Mouse (Mus musculus): ENCODE measurements at regions not wholly inside any gene's neighbourhood (a gene's known extent, or its start where the extent isn't known, plus 50 kb on each side); places are given as distances from the start of the nearest gene placed in this dataset.

GRCm38 (mm10) chr1:35931056-35931455, 137.1 kb upstream of the Hs6st1 start:
- DNase-seq (ENCODE audit: low spot score) (no peak), ATAC-seq (ENCODE audit: low FRiP score) (no peak)
- H3K4me1 ChIP-seq (replicated peaks; ENCODE audit: control insufficient read depth, insufficient read depth, low read length) = no peaks in the 10 kb centered on the region
- H3K9ac ChIP-seq (ENCODE audit: low read depth, low read length) = no peak overlapping the region
- H3K4me3 ChIP-seq (ENCODE audit: low read depth, low read length) = no peak overlapping the region
- H3K4me2 ChIP-seq (replicated peaks; ENCODE audit: low read depth, low read length) = no peak overlapping the region
- H3K27ac ChIP-seq (ENCODE audit: low read depth, low read length) = no peak overlapping the region
- no peaks in the 10 kb centered on the region for H3K9me3 ChIP-seq (ENCODE audit: control insufficient read depth, low read length)
- H3K27me3 ChIP-seq (ENCODE audit: control insufficient read depth, insufficient read depth, low read length) = no peaks in the 10 kb centered on the region
- no peaks in the 10 kb centered on the region for H3K36me3 ChIP-seq (ENCODE audit: control insufficient read depth, insufficient read depth, low read length)
- WGBS = 90% methylated on average over 7 of the region's 7 CpGs

GRCm38 (mm10) chr1:35933511-35933910, 134.7 kb upstream of the Hs6st1 start:
- Histone ChIP-seq H3K4me1 (replicated peaks; ENCODE audit: control insufficient read depth, insufficient read depth, low read length) (no peaks in the 10 kb centered on the region), H3K36me3 (ENCODE audit: control insufficient read depth, insufficient read depth, low read length) (no peaks in the 10 kb centered on the region), H3K9me3 (ENCODE audit: control insufficient read depth, low read length) (no peaks in the 10 kb centered on the region), H3K9ac (ENCODE audit: low read depth, low read length) (no peak overlapping the region), H3K27ac (ENCODE audit: low read depth, low read length) (no peak overlapping the region), H3K27me3 (ENCODE audit: control insufficient read depth, insufficient read depth, low read length) (no peaks in the 10 kb centered on the region), H3K4me3 (ENCODE audit: low read depth, low read length) (no peak overlapping the region), H3K4me2 (replicated peaks; ENCODE audit: low read depth, low read length) (no peak overlapping the region)
- no peak for DNase-seq (ENCODE audit: low spot score)
- WGBS = 72% methylated on average over 7 of the region's 7 CpGs
- no peak for ATAC-seq (ENCODE audit: low FRiP score)

- ATAC-seq (ENCODE audit: low FRiP score) = no peak
- DNase-seq (ENCODE audit: low spot score) = no peak
- 75% methylated on average over 7 of the region's 7 CpGs for WGBS
Measured at GRCm38 (mm10) chr1:35935099-35935651, 133.0 kb upstream of the Hs6st1 start.

GRCm38 (mm10) chr1:35936362-35937093, 131.7 kb upstream of the Hs6st1 start:
- Histone ChIP-seq H3K4me2 (replicated peaks; ENCODE audit: low read depth, low read length) (no peak overlapping the region), H3K36me3 (ENCODE audit: control insufficient read depth, insufficient read depth, low read length) (no peaks in the 10 kb centered on the region), H3K4me1 (replicated peaks; ENCODE audit: control insufficient read depth, insufficient read depth, low read length) (0 out of 2 replicates have a peak, but pooled peaks cover 3% of the 10 kb centered on the region), H3K9me3 (ENCODE audit: control insufficient read depth, low read length) (no peaks in the 10 kb centered on the region), H3K9ac (ENCODE audit: low read depth, low read length) (no peak overlapping the region), H3K27me3 (ENCODE audit: control insufficient read depth, insufficient read depth, low read length) (no peaks in the 10 kb centered on the region), H3K27ac (ENCODE audit: low read depth, low read length) (no peak overlapping the region), H3K4me3 (ENCODE audit: low read depth, low read length) (no peak overlapping the region)
- ATAC-seq (ENCODE audit: low FRiP score) (no peak), DNase-seq (ENCODE audit: low spot score) (no peak)
- 83% methylated on average over 5 of the region's 5 CpGs for WGBS

More at GRCm38 (mm10) chr1:35935099-35935651, 133.0 kb upstream of the Hs6st1 start:
- Histone ChIP-seq H3K4me3 (ENCODE audit: low read depth, low read length) (no peak overlapping the region), H3K9me3 (ENCODE audit: control insufficient read depth, low read length) (no peaks in the 10 kb centered on the region), H3K27ac (ENCODE audit: low read depth, low read length) (no peak overlapping the region), H3K27me3 (ENCODE audit: control insufficient read depth, insufficient read depth, low read length) (no peaks in the 10 kb centered on the region), H3K9ac (ENCODE audit: low read depth, low read length) (no peak overlapping the region), H3K4me2 (replicated peaks; ENCODE audit: low read depth, low read length) (no peak overlapping the region), H3K36me3 (ENCODE audit: control insufficient read depth, insufficient read depth, low read length) (no peaks in the 10 kb centered on the region), H3K4me1 (replicated peaks; ENCODE audit: control insufficient read depth, insufficient read depth, low read length) (no peaks in the 10 kb centered on the region)

GRCm38 (mm10) chr1:35940236-35940635, 128.0 kb upstream of the Hs6st1 start:
- no peak for ATAC-seq (ENCODE audit: low FRiP score)
- whole genome bisulfite sequencing = 83% methylated on average over 2 of the region's 2 CpGs
- Histone ChIP-seq H3K36me3 (ENCODE audit: control insufficient read depth, insufficient read depth, low read length) (no peaks in the 10 kb centered on the region), H3K4me1 (replicated peaks; ENCODE audit: control insufficient read depth, insufficient read depth, low read length) (peaks cover 9% of the 10 kb centered on the region; the same call in 1 of the 2 replicates), H3K27ac (ENCODE audit: low read depth, low read length) (no peak overlapping the region), H3K9me3 (ENCODE audit: control insufficient read depth, low read length) (no peaks in the 10 kb centered on the region), H3K9ac (ENCODE audit: low read depth, low read length) (no peak overlapping the region), H3K27me3 (ENCODE audit: control insufficient read depth, insufficient read depth, low read length) (no peaks in the 10 kb centered on the region), H3K4me2 (replicated peaks; ENCODE audit: low read depth, low read length) (no peak overlapping the region), H3K4me3 (ENCODE audit: low read depth, low read length) (no peak overlapping the region)
- no peak for DNase-seq (ENCODE audit: low spot score)

GRCm38 (mm10) chr1:35941642-35942077, 126.5 kb upstream of the Hs6st1 start:
- peaks cover 9% of the 10 kb centered on the region; the same call in 1 of the 2 replicates for H3K4me1 ChIP-seq (replicated peaks; ENCODE audit: control insufficient read depth, insufficient read depth, low read length)
- ATAC-seq (ENCODE audit: low FRiP score) (peak; percentile 74), DNase-seq (ENCODE audit: low spot score) (peak; percentile 32)
- 0 out of 2 replicates have a peak overlapping the region, but pooled peaks have one; percentile 21 for H3K9ac ChIP-seq (ENCODE audit: low read depth, low read length)
- WGBS = 28% methylated on average over 8 of the region's 8 CpGs
- H3K27ac ChIP-seq (ENCODE audit: low read depth, low read length) = peak overlapping the region; percentile 37; the same call in 1 of the 2 replicates
- no peak overlapping the region for H3K4me3 ChIP-seq (ENCODE audit: low read depth, low read length)
- H3K4me2 ChIP-seq (replicated peaks; ENCODE audit: low read depth, low read length) = no peak overlapping the region
- no peaks in the 10 kb centered on the region for H3K36me3 ChIP-seq (ENCODE audit: control insufficient read depth, insufficient read depth, low read length)
- H3K27me3 ChIP-seq (ENCODE audit: control insufficient read depth, insufficient read depth, low read length) = no peaks in the 10 kb centered on the region
- no peaks in the 10 kb centered on the region for H3K9me3 ChIP-seq (ENCODE audit: control insufficient read depth, low read length)

GRCm38 (mm10) chr1:35942222-35942621, 126.0 kb upstream of the Hs6st1 start:
- Histone ChIP-seq H3K9ac (ENCODE audit: low read depth, low read length) (no peak overlapping the region), H3K4me1 (replicated peaks; ENCODE audit: control insufficient read depth, insufficient read depth, low read length) (peaks cover 9% of the 10 kb centered on the region; the same call in 1 of the 2 replicates), H3K9me3 (ENCODE audit: control insufficient read depth, low read length) (no peaks in the 10 kb centered on the region), H3K27ac (ENCODE audit: low read depth, low read length) (0 out of 2 replicates have a peak overlapping the region, but pooled peaks have one; percentile 37), H3K4me2 (replicated peaks; ENCODE audit: low read depth, low read length) (no peak overlapping the region), H3K4me3 (ENCODE audit: low read depth, low read length) (no peak overlapping the region), H3K27me3 (ENCODE audit: control insufficient read depth, insufficient read depth, low read length) (no peaks in the 10 kb centered on the region), H3K36me3 (ENCODE audit: control insufficient read depth, insufficient read depth, low read length) (no peaks in the 10 kb centered on the region)
- DNase-seq (ENCODE audit: low spot score) (no peak), ATAC-seq (ENCODE audit: low FRiP score) (0 out of 2 replicates have a peak, but pooled peaks have one; percentile 8)
- WGBS = 70% methylated on average over 7 of the region's 7 CpGs

GRCm38 (mm10) chr1:35943800-35944199, 124.4 kb upstream of the Hs6st1 start:
- DNase-seq (ENCODE audit: low spot score) (no peak), ATAC-seq (ENCODE audit: low FRiP score) (peak; percentile 39)
- WGBS = 38% methylated on average over 7 of the region's 7 CpGs
- Histone ChIP-seq H3K4me3 (ENCODE audit: low read depth, low read length) (no peak overlapping the region), H3K36me3 (ENCODE audit: control insufficient read depth, insufficient read depth, low read length) (no peaks in the 10 kb centered on the region), H3K27ac (ENCODE audit: low read depth, low read length) (no peak overlapping the region), H3K27me3 (ENCODE audit: control insufficient read depth, insufficient read depth, low read length) (no peaks in the 10 kb centered on the region), H3K9ac (ENCODE audit: low read depth, low read length) (no peak overlapping the region), H3K9me3 (ENCODE audit: control insufficient read depth, low read length) (no peaks in the 10 kb centered on the region), H3K4me2 (replicated peaks; ENCODE audit: low read depth, low read length) (no peak overlapping the region), H3K4me1 (replicated peaks; ENCODE audit: control insufficient read depth, insufficient read depth, low read length) (peaks cover 9% of the 10 kb centered on the region; the same call in 1 of the 2 replicates)
